Mouse (Mus musculus): ENCODE data around the gene Sult2b1.

DNA sequence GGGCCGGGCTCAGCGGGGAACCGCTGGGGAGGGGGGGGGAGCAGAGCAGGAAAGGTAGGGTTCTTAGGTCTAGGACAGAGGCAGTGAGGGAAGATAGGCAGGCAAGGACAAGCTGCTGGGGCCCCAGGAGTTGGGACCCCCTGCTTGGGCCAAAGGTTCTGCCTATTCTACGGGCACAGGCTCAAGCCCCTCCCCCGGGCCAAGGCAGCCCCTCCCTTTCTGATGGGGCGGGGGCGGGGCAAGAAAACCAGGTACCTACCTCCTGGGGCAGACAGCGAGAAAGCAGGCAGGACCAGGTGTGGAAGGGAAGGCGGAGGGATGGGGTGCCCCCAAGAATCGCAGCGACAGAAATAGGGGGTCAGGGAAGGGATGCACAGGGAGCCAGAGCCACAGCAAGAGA is 24.0 kb upstream of the Sult2b1 start:
- no peak for TF ChIP-seq EP300 (IDR thresholded peaks at IDR 0.05)
- no peak for TF ChIP-seq CTCF (IDR thresholded peaks at IDR 0.05)
